Mouse (Mus musculus) liver, embryonic 14.5 days (tissue): ENCODE results near the gene Tmem167b. TPM values are rescaled to one million over a fixed set of nuclear protein-coding genes. Genes with fewer than 3 reads are reported as not detected.

Source experiments
- ATAC-seq: fragments of 200-750 bp; cut with Nextera tagmentation; 2 replicates; pipeline ENCODE4 v1.8.0; 2017; ENCODE audit warnings: moderate number of reproducible peaks, mild to moderate bottlenecking, moderate library complexity; ENCODE audit not compliant: insufficient read depth
- DNase-seq, 3 experiments: peaks; one replicate each; pipeline ENCODE4 v3.0.0-alpha.2; 2012 to 2013; ENCODE audit warnings: low read depth in 3 of 3, low spot score in 3 of 3
- H3K27ac ChIP-seq: fragments of 300-500 bp; sonication (generic); 2 replicates; pipeline ENCODE4 v1.5.1; 2014; ENCODE audit warnings: moderate library complexity, mild to moderate bottlenecking, control low read depth, inconsistent platforms
- H3K27me3 ChIP-seq: fragments of 300-500 bp; sonication (generic); 2 replicates; pipeline ENCODE4 v1.6.1; 2014; ENCODE audit warnings: mild to moderate bottlenecking, low read length, moderate library complexity; ENCODE audit not compliant: control insufficient read depth, insufficient read depth
- H3K36me3 ChIP-seq: fragments of 300-500 bp; sonication (generic); replicated peaks from 2 replicates; pipeline ENCODE4 v1.6.1; 2014; ENCODE audit warnings: low read depth; ENCODE audit not compliant: control insufficient read depth, insufficient read depth
- H3K4me1 ChIP-seq, 2 experiments: fragments of 200-500 bp in 1 of 2; fragments of 300-500 bp in 1 of 2; sonication (generic) in 1 of 2; replicated peaks; 2 replicates each; pipeline ENCODE4 v1.6.1; 2012 to 2014; ENCODE audit warnings: antibody characterized with exemption in 1 of 2, inconsistent platforms in 1 of 2, low read length in 1 of 2; ENCODE audit not compliant: control insufficient read depth in 2 of 2, insufficient read depth in 2 of 2
- H3K4me2 ChIP-seq: fragments of 300-500 bp; sonication (generic); 2 replicates; pipeline ENCODE4 v1.6.1; 2014; ENCODE audit warnings: low read depth, mild to moderate bottlenecking, control low read depth, moderate library complexity
- H3K4me3 ChIP-seq, 2 experiments: fragments of 200-500 bp in 1 of 2; fragments of 300-500 bp in 1 of 2; sonication (generic) in 1 of 2; 2 replicates each; pipeline ENCODE4 v1.5.1; 2012 to 2014; ENCODE audit warnings: low read depth in 2 of 2, low read length in 2 of 2, mild to moderate bottlenecking in 2 of 2, control low read depth in 1 of 2, inconsistent platforms in 1 of 2, moderate library complexity in 1 of 2; ENCODE audit not compliant: insufficient read depth in 1 of 2
- H3K9ac ChIP-seq: fragments of 300-500 bp; sonication (generic); replicated peaks from 2 replicates; pipeline ENCODE4 v1.6.1; 2014; ENCODE audit warnings: mild to moderate bottlenecking, control low read depth, moderate library complexity
- H3K9me3 ChIP-seq: fragments of 300-500 bp; sonication (generic); 2 replicates; pipeline ENCODE4 v1.6.1; 2016; ENCODE audit warnings: low read length, mixed read lengths; ENCODE audit not compliant: control insufficient read depth
- CTCF ChIP-seq: IDR thresholded peaks from 2 replicates; pipeline ENCODE4 v1.5.1; 2016; ENCODE audit warnings: antibody characterized with exemption, low read depth, control low read depth
- EP300 ChIP-seq: IDR thresholded peaks from 2 replicates; pipeline ENCODE4 v1.6.1; 2016; ENCODE audit warnings: antibody characterized with exemption, low read depth
- WGBS: fragments of 180-500 bp; shearing (Covaris S2); extraction: QIAGEN DNeasy Blood & Tissue Kit; methylation state at CpG from one replicate; pipeline ENCODE4 v1.1.7; 2014; ENCODE audit not compliant: insufficient replicate concordance; 5-methylcytosine and 5-hydroxymethylcytosine counted together
- polyA plus RNA-seq, 2 experiments: library from polyadenylated mRNA; depleted of rRNA in 1 of 2; stranded (reverse) in 1 of 2; unstranded in 1 of 2; fragments of >200 nt; fragmentation: Nextera tagmentation in 1 of 2; extraction: Ambion mirVana in 1 of 2; gene quantifications; 2 replicates each; pipeline versions ENCODE4 v1.2.1 to v1.2.3; 2012 to 2014

Gene Tmem167b
- polyA plus RNA-seq, 2 experiments = 3.8 to 12.7 TPM

DNA sequence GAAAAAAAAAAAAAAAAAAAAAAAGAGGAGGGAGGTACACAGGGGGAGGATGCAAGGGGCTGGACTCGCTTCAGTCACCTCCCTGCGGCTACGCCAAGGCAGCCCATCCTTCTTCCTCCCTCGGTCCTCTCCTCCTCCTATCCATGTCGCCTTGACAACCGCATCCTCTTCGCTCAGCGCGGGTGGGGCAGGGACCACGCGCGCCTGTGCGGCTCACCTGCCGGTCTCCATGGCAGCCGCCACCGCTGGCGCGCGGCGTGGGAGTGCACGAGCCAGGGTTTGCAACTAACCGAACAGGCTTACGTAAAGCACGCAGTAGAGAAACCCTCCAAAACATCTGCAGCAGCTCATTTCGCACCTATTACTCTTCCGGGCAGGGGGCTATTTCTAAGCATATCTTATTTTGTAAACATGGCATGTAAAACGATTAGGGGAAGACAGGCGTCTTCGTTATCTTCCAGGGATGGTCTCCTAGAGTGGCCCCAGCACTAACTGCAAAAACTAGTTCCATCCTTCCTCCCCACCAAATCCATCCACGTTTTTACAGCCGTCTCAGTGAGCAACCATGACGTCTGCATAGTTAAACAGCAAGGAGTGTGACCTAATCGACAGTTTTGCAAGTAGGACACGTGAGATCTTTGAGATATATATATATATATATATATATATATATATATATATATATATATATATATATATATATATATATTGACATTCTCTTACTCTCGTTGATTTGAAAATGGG lies 25.6 kb downstream of the Tmem167b start, which contains the start of gene 5330417C22Rik:
TSS of gene 5330417C22Rik (minus strand) at position 20 of the 744 bp plus-strand sequence.
- DNase-seq (no peak), ATAC-seq (0 out of 2 replicates have a peak, but pooled peaks have one; percentile 13)
- Histone ChIP-seq H3K4me1 (no peaks in the 10 kb centered on the region), H3K4me3 (peak within 1 kb of the TSS in 1 of 2 experiments; percentile 27; a peak in 1 of 4 replicates), H3K4me2 (peak within 1 kb of the TSS; percentile 44), H3K9me3 (no peaks in the 10 kb centered on the region), H3K27me3 (peaks cover 18% of the 10 kb centered on the region), H3K27ac (no peak within 1 kb of the TSS), H3K9ac (no peak within 1 kb of the TSS), H3K36me3 (no peaks in the 10 kb centered on the region)
- 3% methylated on average over 34 of the region's 35 CpGs for WGBS
- TF ChIP-seq CTCF = no peak
- no peak for TF ChIP-seq EP300

DNA sequence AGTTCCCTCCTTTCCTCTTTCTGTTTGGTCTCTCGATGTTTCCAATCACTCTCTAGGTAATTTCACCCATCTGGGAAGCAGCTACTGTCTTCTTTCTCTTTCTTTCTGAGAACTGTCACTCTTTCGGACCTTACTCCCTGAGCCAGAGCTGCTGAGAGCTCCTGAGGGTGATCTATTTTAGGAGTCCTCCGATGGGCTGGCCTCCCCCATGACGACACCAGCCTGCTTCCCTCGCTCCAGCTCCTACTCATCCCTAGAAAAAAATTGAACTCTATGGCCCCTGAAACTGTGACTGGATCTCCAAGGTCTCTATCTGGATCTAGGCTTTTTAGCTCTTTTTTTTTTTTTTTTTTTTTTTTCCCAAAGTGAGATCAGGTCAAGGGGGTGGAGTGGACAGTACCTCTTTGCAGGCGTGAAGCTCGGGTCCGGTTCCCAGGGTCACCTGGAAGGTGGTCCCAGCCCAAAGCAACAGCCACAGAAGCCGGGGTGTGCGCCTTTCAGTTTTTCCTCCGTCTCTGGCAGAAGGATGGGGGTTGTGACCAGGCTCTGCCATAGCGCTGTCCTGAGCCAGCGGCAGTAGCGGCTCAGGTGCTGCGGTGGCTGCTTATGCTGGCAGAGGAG lies 26.3 kb downstream of the Tmem167b start:
- no peak for DNase-seq
- H3K4me1 ChIP-seq = no peaks in the 10 kb centered on the region
- H3K4me2 ChIP-seq = no peak overlapping the region; the same call in 1 of the 2 replicates
- 8% methylated on average over 15 of the region's 15 CpGs for WGBS
- no peaks in the 10 kb centered on the region for H3K9me3 ChIP-seq
- H3K4me3 ChIP-seq = no peak overlapping the region
- no peaks in the 10 kb centered on the region for H3K36me3 ChIP-seq
- H3K27ac ChIP-seq = no peak overlapping the region
- ATAC-seq = no peak
- peaks cover 18% of the 10 kb centered on the region for H3K27me3 ChIP-seq
- TF ChIP-seq EP300 (no peak), CTCF (no peak)
- H3K9ac ChIP-seq = no peak overlapping the region

DNA sequence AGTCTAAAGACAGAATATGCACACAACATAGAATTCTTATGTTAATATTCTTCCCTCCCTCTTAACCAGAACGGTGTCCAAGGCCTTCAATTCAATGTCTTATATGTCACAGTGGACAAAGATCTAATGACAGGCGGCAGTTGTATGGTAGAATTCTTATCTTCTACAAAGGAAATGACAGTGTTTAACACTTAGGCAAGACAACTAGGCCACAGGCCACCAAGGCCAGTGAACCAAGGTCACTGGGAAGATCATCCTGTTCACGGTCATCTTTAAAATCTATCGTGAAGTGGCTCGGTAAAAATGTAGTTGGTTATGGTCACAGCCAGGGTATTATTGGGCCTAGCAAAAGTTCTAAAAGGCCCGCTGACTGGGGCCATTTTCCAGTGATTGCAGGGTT lies 28.3 kb downstream of the Tmem167b start, which contains the start of gene 1700013F07Rik:
TSS of gene 1700013F07Rik (plus strand) at position 200 of the 400 bp plus-strand sequence.
- H3K9me3 ChIP-seq = no peaks in the 10 kb centered on the region
- H3K4me3 ChIP-seq = no peak within 1 kb of the TSS
- H3K36me3 ChIP-seq = no peaks in the 10 kb centered on the region
- H3K27ac ChIP-seq = no peak within 1 kb of the TSS
- 51% methylated on average over 6 of the region's 6 CpGs for WGBS
- H3K4me2 ChIP-seq = no peak within 1 kb of the TSS
- no peak for ATAC-seq
- no peaks in the 10 kb centered on the region for H3K4me1 ChIP-seq
- no peak for DNase-seq
- no peak within 1 kb of the TSS for H3K9ac ChIP-seq
- peaks cover 18% of the 10 kb centered on the region for H3K27me3 ChIP-seq
- TF ChIP-seq EP300 (no peak), CTCF (no peak)

DNA sequence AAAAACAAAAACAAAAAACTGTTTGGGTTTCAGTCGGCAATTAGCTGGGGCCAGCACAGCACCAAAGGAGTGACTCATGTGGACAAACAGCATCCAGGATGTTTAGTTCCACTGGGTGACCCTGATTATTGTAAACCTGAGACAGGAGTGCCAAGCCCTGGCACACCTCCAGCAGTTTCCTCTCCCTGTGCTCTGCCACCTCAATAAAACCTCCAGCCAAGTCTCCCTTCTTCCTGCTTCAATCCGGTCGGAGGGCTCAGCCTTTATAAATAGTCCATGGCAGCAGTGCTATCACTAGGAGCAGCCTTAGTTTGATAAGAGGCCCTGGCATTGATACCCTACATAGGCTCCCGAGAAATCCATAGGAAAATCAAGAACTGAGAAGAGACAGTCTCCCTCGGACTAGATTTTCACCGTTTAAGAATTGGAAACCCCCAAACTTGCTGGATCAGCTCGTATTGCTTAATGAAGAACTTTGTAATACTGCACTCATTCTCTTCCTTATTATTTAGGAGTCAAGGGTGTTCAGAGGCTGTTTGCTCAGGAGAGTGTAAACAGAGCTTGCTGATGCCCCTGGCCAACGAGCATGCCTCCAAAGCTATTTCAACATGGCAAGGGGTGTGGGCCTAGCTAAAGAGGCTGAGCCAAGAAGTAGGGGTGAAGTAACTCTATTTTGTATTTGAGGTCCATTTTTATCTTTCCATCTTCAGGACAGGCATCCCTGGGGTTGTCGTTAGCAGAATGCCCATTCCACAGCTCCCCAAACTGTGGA lies 29.0 kb downstream of the Tmem167b start:
- Histone ChIP-seq H3K36me3 (no peaks in the 10 kb centered on the region), H3K9me3 (no peaks in the 10 kb centered on the region), H3K27ac (no peak overlapping the region), H3K4me2 (no peak overlapping the region), H3K27me3 (peaks cover 18% of the 10 kb centered on the region), H3K4me3 (no peak overlapping the region), H3K9ac (no peak overlapping the region), H3K4me1 (no peaks in the 10 kb centered on the region)
- ATAC-seq = no peak
- no peak for TF ChIP-seq CTCF
- TF ChIP-seq EP300 = no peak
- no peak for DNase-seq
- 53% methylated on average over 9 of the region's 9 CpGs for WGBS

DNA sequence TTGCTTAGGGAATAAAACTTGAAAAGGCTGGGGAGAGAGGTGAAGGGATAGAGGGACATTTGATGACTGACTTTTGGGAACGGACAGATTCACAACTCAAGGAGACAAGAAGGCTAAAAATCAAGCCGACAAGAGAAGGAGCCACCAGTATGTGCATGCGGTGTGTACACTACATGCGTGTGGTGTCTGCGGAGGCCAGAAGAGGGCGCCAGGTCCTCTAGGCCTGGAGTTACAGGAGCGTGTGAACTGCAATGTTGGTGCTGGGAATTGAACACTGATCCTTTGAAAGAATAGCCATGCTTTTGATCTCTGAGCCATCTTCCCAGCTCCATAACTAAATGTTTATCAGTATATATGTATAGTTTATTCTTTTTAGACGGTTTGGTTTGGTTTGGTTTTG lies 33.8 kb downstream of the Tmem167b start:
- no peak overlapping the region for H3K9ac ChIP-seq
- H3K27me3 ChIP-seq = no peaks in the 10 kb centered on the region
- TF ChIP-seq EP300 (no peak), CTCF (peak; percentile 50)
- no peak overlapping the region for H3K4me2 ChIP-seq
- no peaks in the 10 kb centered on the region for H3K4me1 ChIP-seq
- no peaks in the 10 kb centered on the region for H3K36me3 ChIP-seq
- H3K9me3 ChIP-seq = no peaks in the 10 kb centered on the region
- H3K4me3 ChIP-seq = no peak overlapping the region
- ATAC-seq = no peak
- 81% methylated on average over 8 of the region's 8 CpGs for WGBS
- no peak for DNase-seq
- H3K27ac ChIP-seq = no peak overlapping the region
